Mouse (Mus musculus): ENCODE measurements around the gene Aig1. TPM values are rescaled to one million over a fixed set of nuclear protein-coding genes. Genes with fewer than 3 reads are reported as not detected.

Gene Aig1
- polyA plus RNA-seq, 1 experiment from 2014 or later = 18.0 TPM

- Histone ChIP-seq H3K9me3 (replicated peaks; ENCODE audit: control insufficient read depth, low read length) (no peaks in the 10 kb centered on the region), H3K4me1 (ENCODE audit: control insufficient read depth, low read depth, low read length) (no peaks in the 10 kb centered on the region), H3K4me3 (ENCODE audit: low read depth, low read length) (no peak overlapping the region), H3K36me3 (ENCODE audit: control insufficient read depth, insufficient read depth) (no peaks in the 10 kb centered on the region), H3K9ac (ENCODE audit: low read depth, low read length) (no peak overlapping the region), H3K27me3 (ENCODE audit: control insufficient read depth, insufficient read depth, low read depth, low read length) (no peaks in the 10 kb centered on the region), H3K4me2 (ENCODE audit: low read depth, low read length) (no peak overlapping the region), H3K27ac (ENCODE audit: low read length) (no peak overlapping the region)
- ATAC-seq (ENCODE audit: low read depth) = no peak
These were observed 62.0 kb downstream of the Aig1 start for GRCm38 (mm10) chr10:13806806-13807205.

GRCm38 (mm10) chr10:13801296-13801695 lies 67.5 kb downstream of the Aig1 start:
- Histone ChIP-seq H3K9ac (ENCODE audit: low read depth, low read length) (no peak overlapping the region), H3K4me2 (ENCODE audit: low read depth, low read length) (no peak overlapping the region), H3K4me1 (ENCODE audit: control insufficient read depth, low read depth, low read length) (no peaks in the 10 kb centered on the region), H3K27ac (ENCODE audit: low read length) (no peak overlapping the region), H3K4me3 (ENCODE audit: low read depth, low read length) (no peak overlapping the region), H3K36me3 (ENCODE audit: control insufficient read depth, insufficient read depth) (0 out of 2 replicates have a peak, but pooled peaks cover 6% of the 10 kb centered on the region), H3K27me3 (ENCODE audit: control insufficient read depth, insufficient read depth, low read depth, low read length) (no peaks in the 10 kb centered on the region), H3K9me3 (replicated peaks; ENCODE audit: control insufficient read depth, low read length) (no peaks in the 10 kb centered on the region)
- no peak for ATAC-seq (ENCODE audit: low read depth)
- 76% methylated on average over 5 of the region's 5 CpGs for WGBS (ENCODE audit: insufficient replicate concordance)

GRCm38 (mm10) chr10:13793458-13793857 lies 75.3 kb downstream of the Aig1 start:
- Histone ChIP-seq H3K36me3 (ENCODE audit: control insufficient read depth, insufficient read depth) (peaks cover 3% of the 10 kb centered on the region; the same call in 1 of the 2 replicates), H3K4me1 (ENCODE audit: control insufficient read depth, low read depth, low read length) (no peaks in the 10 kb centered on the region), H3K27ac (ENCODE audit: low read length) (no peak overlapping the region), H3K9me3 (replicated peaks; ENCODE audit: control insufficient read depth, low read length) (no peaks in the 10 kb centered on the region), H3K4me3 (ENCODE audit: low read depth, low read length) (no peak overlapping the region), H3K9ac (ENCODE audit: low read depth, low read length) (no peak overlapping the region), H3K27me3 (ENCODE audit: control insufficient read depth, insufficient read depth, low read depth, low read length) (no peaks in the 10 kb centered on the region), H3K4me2 (ENCODE audit: low read depth, low read length) (no peak overlapping the region)
- ATAC-seq (ENCODE audit: low read depth) = no peak
- 61% methylated on average over 1 of the region's 1 CpGs for WGBS (ENCODE audit: insufficient replicate concordance)

- no peak for ATAC-seq (ENCODE audit: low read depth)
- Histone ChIP-seq H3K4me2 (ENCODE audit: low read depth, low read length) (no peak overlapping the region), H3K4me3 (ENCODE audit: low read depth, low read length) (no peak overlapping the region), H3K9me3 (replicated peaks; ENCODE audit: control insufficient read depth, low read length) (no peaks in the 10 kb centered on the region), H3K36me3 (ENCODE audit: control insufficient read depth, insufficient read depth) (peaks cover 3% of the 10 kb centered on the region; the same call in 1 of the 2 replicates), H3K27ac (ENCODE audit: low read length) (no peak overlapping the region), H3K9ac (ENCODE audit: low read depth, low read length) (no peak overlapping the region), H3K4me1 (ENCODE audit: control insufficient read depth, low read depth, low read length) (no peaks in the 10 kb centered on the region), H3K27me3 (ENCODE audit: control insufficient read depth, insufficient read depth, low read depth, low read length) (no peaks in the 10 kb centered on the region)
- WGBS (ENCODE audit: insufficient replicate concordance) = 58% methylated on average over 8 of the region's 8 CpGs
These were observed 76.0 kb downstream of the Aig1 start for GRCm38 (mm10) chr10:13792788-13793187.

- no peaks in the 10 kb centered on the region for H3K36me3 ChIP-seq (ENCODE audit: control insufficient read depth, insufficient read depth)
- no peaks in the 10 kb centered on the region for H3K27me3 ChIP-seq (ENCODE audit: control insufficient read depth, insufficient read depth, low read depth, low read length)
- H3K9me3 ChIP-seq (replicated peaks; ENCODE audit: control insufficient read depth, low read length) = no peaks in the 10 kb centered on the region
- no peak overlapping the region for H3K4me2 ChIP-seq (ENCODE audit: low read depth, low read length)
- no peak overlapping the region for H3K4me3 ChIP-seq (ENCODE audit: low read depth, low read length)
- ATAC-seq (ENCODE audit: low read depth) = no peak
- no peaks in the 10 kb centered on the region for H3K4me1 ChIP-seq (ENCODE audit: control insufficient read depth, low read depth, low read length)
- H3K27ac ChIP-seq (ENCODE audit: low read length) = no peak overlapping the region
- H3K9ac ChIP-seq (ENCODE audit: low read depth, low read length) = no peak overlapping the region
- WGBS (ENCODE audit: insufficient replicate concordance) = 77% methylated on average over 1 of the region's 1 CpGs
These were observed 79.2 kb downstream of the Aig1 start for GRCm38 (mm10) chr10:13789604-13790003.

- WGBS (ENCODE audit: insufficient replicate concordance) = 80% methylated on average over 9 of the region's 9 CpGs
These were observed 80.7 kb downstream of the Aig1 start for GRCm38 (mm10) chr10:13788057-13788456.

GRCm38 (mm10) chr10:13782774-13783173 lies 86.0 kb downstream of the Aig1 start:
- H3K4me1 ChIP-seq (ENCODE audit: control insufficient read depth, low read depth, low read length) = no peaks in the 10 kb centered on the region
- H3K4me2 ChIP-seq (ENCODE audit: low read depth, low read length) = no peak overlapping the region
- no peaks in the 10 kb centered on the region for H3K27me3 ChIP-seq (ENCODE audit: control insufficient read depth, insufficient read depth, low read depth, low read length)
- ATAC-seq (ENCODE audit: low read depth) = no peak
- H3K36me3 ChIP-seq (ENCODE audit: control insufficient read depth, insufficient read depth) = no peaks in the 10 kb centered on the region
- no peak overlapping the region for H3K4me3 ChIP-seq (ENCODE audit: low read depth, low read length)
- WGBS (ENCODE audit: insufficient replicate concordance) = 75% methylated on average over 5 of the region's 5 CpGs
- H3K9ac ChIP-seq (ENCODE audit: low read depth, low read length) = no peak overlapping the region
- H3K27ac ChIP-seq (ENCODE audit: low read length) = no peak overlapping the region
- no peaks in the 10 kb centered on the region for H3K9me3 ChIP-seq (replicated peaks; ENCODE audit: control insufficient read depth, low read length)

More at GRCm38 (mm10) chr10:13788057-13788456, 80.7 kb downstream of the Aig1 start:
- no peak overlapping the region for H3K9ac ChIP-seq (ENCODE audit: low read depth, low read length)
- H3K9me3 ChIP-seq (replicated peaks; ENCODE audit: control insufficient read depth, low read length) = no peaks in the 10 kb centered on the region
- no peaks in the 10 kb centered on the region for H3K36me3 ChIP-seq (ENCODE audit: control insufficient read depth, insufficient read depth)
- H3K4me2 ChIP-seq (ENCODE audit: low read depth, low read length) = no peak overlapping the region
- no peak for ATAC-seq (ENCODE audit: low read depth)
- H3K27ac ChIP-seq (ENCODE audit: low read length) = no peak overlapping the region
- H3K27me3 ChIP-seq (ENCODE audit: control insufficient read depth, insufficient read depth, low read depth, low read length) = no peaks in the 10 kb centered on the region
- H3K4me3 ChIP-seq (ENCODE audit: low read depth, low read length) = no peak overlapping the region
- no peaks in the 10 kb centered on the region for H3K4me1 ChIP-seq (ENCODE audit: control insufficient read depth, low read depth, low read length)

GRCm38 (mm10) chr10:13782235-13782757 lies 86.5 kb downstream of the Aig1 start:
- no peak for ATAC-seq (ENCODE audit: low read depth)
- 73% methylated on average over 10 of the region's 10 CpGs for WGBS (ENCODE audit: insufficient replicate concordance)
- Histone ChIP-seq H3K9ac (ENCODE audit: low read depth, low read length) (no peak overlapping the region), H3K4me1 (ENCODE audit: control insufficient read depth, low read depth, low read length) (no peaks in the 10 kb centered on the region), H3K27me3 (ENCODE audit: control insufficient read depth, insufficient read depth, low read depth, low read length) (no peaks in the 10 kb centered on the region), H3K4me2 (ENCODE audit: low read depth, low read length) (no peak overlapping the region), H3K36me3 (ENCODE audit: control insufficient read depth, insufficient read depth) (no peaks in the 10 kb centered on the region), H3K4me3 (ENCODE audit: low read depth, low read length) (no peak overlapping the region), H3K27ac (ENCODE audit: low read length) (no peak overlapping the region), H3K9me3 (replicated peaks; ENCODE audit: control insufficient read depth, low read length) (no peaks in the 10 kb centered on the region)

- ATAC-seq (ENCODE audit: low read depth) = no peak
- Histone ChIP-seq H3K9me3 (replicated peaks; ENCODE audit: control insufficient read depth, low read length) (no peaks in the 10 kb centered on the region), H3K36me3 (ENCODE audit: control insufficient read depth, insufficient read depth) (no peaks in the 10 kb centered on the region), H3K27ac (ENCODE audit: low read length) (no peak overlapping the region), H3K9ac (ENCODE audit: low read depth, low read length) (no peak overlapping the region), H3K27me3 (ENCODE audit: control insufficient read depth, insufficient read depth, low read depth, low read length) (no peaks in the 10 kb centered on the region), H3K4me3 (ENCODE audit: low read depth, low read length) (no peak overlapping the region), H3K4me2 (ENCODE audit: low read depth, low read length) (no peak overlapping the region), H3K4me1 (ENCODE audit: control insufficient read depth, low read depth, low read length) (no peaks in the 10 kb centered on the region)
- WGBS (ENCODE audit: insufficient replicate concordance) = 72% methylated on average over 3 of the region's 3 CpGs
These were observed 92.8 kb downstream of the Aig1 start for GRCm38 (mm10) chr10:13776014-13776413.

All from liver, embryonic 16.5 days (tissue).